Comparison of ENCODE assay signal across 10 mouse cellular contexts in genomic region chr15:79669195-79669594, GRCm38 (mm10). TPM values are rescaled to one million over a fixed set of nuclear protein-coding genes. Genes with fewer than 3 reads are reported as not detected.
DNase-seq lines count a peak whose midpoint lies in the region; ATAC-seq and TF ChIP-seq lines count a peak whose summit lies in the region.
"Had no signal": no experiment of that assay in that cellular context is flagged by ENCODE, and none has a peak within 500 bp of the region (broad histone marks: within the 10 kb centered on the region; RNA-seq: fewer than 3 reads in every experiment).

No protein-coding gene starts in this region.

- H3K4me2 ChIP-seq in forebrain, postnatal 0 days (ENCODE audit: low read depth), result no peak overlapping the region
- no peak overlapping the region for H3K4me2 ChIP-seq in forebrain, embryonic 11.5 days (ENCODE audit: low read depth, low read length, severe bottlenecking)

- WGBS in forebrain, postnatal 0 days, result 71% methylated on average over 10 of the region's 10 CpGs
- 82% methylated on average over 10 of the region's 10 CpGs for WGBS in forebrain, embryonic 11.5 days
- WGBS in limb, embryonic 10.5 days, result 77% methylated on average over 10 of the region's 10 CpGs

- H3K4me3 ChIP-seq in forebrain, postnatal 0 days (ENCODE audit: low read depth, low read length), result no peak overlapping the region
- H3K4me3 ChIP-seq in forebrain, embryonic 11.5 days (ENCODE audit: low read depth, low read length), result no peak overlapping the region
- H3K4me3 ChIP-seq in E14TG2a.4 (replicated peaks; ENCODE audit: low read length), result no peak overlapping the region
- H3K4me3 ChIP-seq in limb, embryonic 10.5 days, result no peak overlapping the region
- H3K4me3 ChIP-seq: myocyte had no signal

- no peak for ATAC-seq in forebrain, postnatal 0 days
- no peak for ATAC-seq in forebrain, embryonic 11.5 days (replicated peaks; ENCODE audit: low FRiP score)

- H3K9ac ChIP-seq in forebrain, postnatal 0 days, result no peak overlapping the region
- H3K9ac ChIP-seq in forebrain, embryonic 11.5 days (ENCODE audit: low read length), result no peak overlapping the region

- H3K27ac ChIP-seq in forebrain, postnatal 0 days (ENCODE audit: low read depth, low read length), result no peak overlapping the region
- H3K27ac ChIP-seq in forebrain, embryonic 11.5 days (ENCODE audit: low read depth, low read length), result no peak overlapping the region
- no peak overlapping the region for H3K27ac ChIP-seq in limb, embryonic 10.5 days

- H3K9me3 ChIP-seq in forebrain, postnatal 0 days (ENCODE audit: low read length), result no peaks in the 10 kb centered on the region
- H3K9me3 ChIP-seq in forebrain, embryonic 11.5 days (ENCODE audit: control insufficient read depth, low read length), result no peaks in the 10 kb centered on the region
- H3K9me3 ChIP-seq in E14TG2a.4 (ENCODE audit: low read length), result no peaks in the 10 kb centered on the region
- H3K9me3 ChIP-seq in limb, embryonic 10.5 days (replicated peaks), result no peaks in the 10 kb centered on the region

- H3K36me3 ChIP-seq in forebrain, postnatal 0 days (ENCODE audit: insufficient read depth), result peaks cover 38% of the 10 kb centered on the region
- H3K36me3 ChIP-seq in forebrain, embryonic 11.5 days (ENCODE audit: control insufficient read depth, insufficient read depth, low read length), result no peaks in the 10 kb centered on the region; the same call in 1 of the 2 replicates
- peaks cover 63% of the 10 kb centered on the region for H3K36me3 ChIP-seq in E14TG2a.4 (ENCODE audit: insufficient read depth, low read length)
- peaks cover 52% of the 10 kb centered on the region for H3K36me3 ChIP-seq in limb, embryonic 10.5 days

- DNase-seq in forebrain, postnatal 0 days, result no peak
- DNase-seq in forebrain, embryonic 11.5 days (ENCODE audit: low spot score), result no peak
- DNase-seq in kidney, postnatal 10 days, result peak; percentile 48
- no peak for DNase-seq in kidney, adult 11 months
- DNase-seq in lung, adult 18-20 months, result peak; percentile 22 to 63
- no peak for DNase-seq in testis, postnatal 14 days (ENCODE audit: low spot score)
- no peak for DNase-seq in limb, embryonic 10.5 days (ENCODE audit: low spot score)
- DNase-seq: thymus, adult 2 months had no signal

- H3K27me3 ChIP-seq in forebrain, postnatal 0 days (ENCODE audit: insufficient read depth, low read length), result no peaks in the 10 kb centered on the region
- no peaks in the 10 kb centered on the region for H3K27me3 ChIP-seq in forebrain, embryonic 11.5 days (ENCODE audit: control insufficient read depth, insufficient read depth, low read length)
- no peaks in the 10 kb centered on the region for H3K27me3 ChIP-seq in E14TG2a.4 (ENCODE audit: insufficient read depth, low read length)
- H3K27me3 ChIP-seq in limb, embryonic 10.5 days (ENCODE audit: low read depth, poor library complexity, severe bottlenecking), result no peaks in the 10 kb centered on the region

- no peaks in the 10 kb centered on the region; the same call in 1 of the 2 replicates for H3K4me1 ChIP-seq in forebrain, postnatal 0 days (ENCODE audit: insufficient read depth)
- peaks cover 2% of the 10 kb centered on the region; the same call in 1 of the 2 replicates for H3K4me1 ChIP-seq in forebrain, embryonic 11.5 days (replicated peaks; ENCODE audit: control insufficient read depth, insufficient read depth, low read length)
- H3K4me1 ChIP-seq in E14TG2a.4 (replicated peaks; ENCODE audit: low read depth, low read length), result peaks cover 43% of the 10 kb centered on the region
- peaks cover 6% of the 10 kb centered on the region for H3K4me1 ChIP-seq in limb, embryonic 10.5 days

- TF ChIP-seq CTCF in forebrain, postnatal 0 days (IDR thresholded peaks at IDR 0.05; ENCODE audit: low read depth), result peak; percentile 25
- peak; percentile 10; the same call in 1 of the 2 replicates for TF ChIP-seq CTCF in E14TG2a.4 (conservative IDR thresholded peaks at IDR 0.05; ENCODE audit: low read length)

RNA-seq across cellular contexts. Expression of gene Tomm22, which starts 1.5 kb away (rescaled TPM):
- total RNA-seq in forebrain, postnatal 0 days (2014; rRNA removed), result 132 and 167 TPM in 2 replicates
- 248 and 266 TPM in 2 replicates for polyA plus RNA-seq in forebrain, postnatal 0 days (2015; fragmentation: Nextera tagmentation; extraction: Ambion mirVana)
- 271 and 288 TPM in 2 replicates for polyA plus RNA-seq in forebrain, embryonic 11.5 days (2014; fragmentation: Nextera tagmentation; extraction: Ambion mirVana)
- polyA plus RNA-seq in limb, embryonic 10.5 days (2016; fragmentation: Nextera tagmentation; extraction: Ambion mirVana), result 253 and 284 TPM in 2 replicates

RNA-seq across cellular contexts. Expression of gene Cby1, which starts 10.2 kb away (rescaled TPM):
- 70.3 and 107 TPM in 2 replicates for total RNA-seq in forebrain, postnatal 0 days (2014; rRNA removed)
- 117 and 119 TPM in 2 replicates for polyA plus RNA-seq in forebrain, postnatal 0 days (2015; fragmentation: Nextera tagmentation; extraction: Ambion mirVana)
- polyA plus RNA-seq in forebrain, embryonic 11.5 days (2014; fragmentation: Nextera tagmentation; extraction: Ambion mirVana), result 78.8 and 81.6 TPM in 2 replicates
- 58.4 and 65.6 TPM in 2 replicates for polyA plus RNA-seq in limb, embryonic 10.5 days (2016; fragmentation: Nextera tagmentation; extraction: Ambion mirVana)

RNA-seq across cellular contexts. Expression of gene Fam227a, which starts 10.4 kb away (rescaled TPM):
- total RNA-seq in forebrain, postnatal 0 days (2014; rRNA removed), result 17.1 and 25.7 TPM in 2 replicates
- polyA plus RNA-seq in forebrain, postnatal 0 days (2015; fragmentation: Nextera tagmentation; extraction: Ambion mirVana), result 1.0 and 1.9 TPM in 2 replicates
- 4.5 and 4.7 TPM in 2 replicates for polyA plus RNA-seq in forebrain, embryonic 11.5 days (2014; fragmentation: Nextera tagmentation; extraction: Ambion mirVana)
- polyA plus RNA-seq in limb, embryonic 10.5 days (2016; fragmentation: Nextera tagmentation; extraction: Ambion mirVana), result 1.0 and 2.1 TPM in 2 replicates

RNA-seq across cellular contexts. Expression of gene Josd1, which starts 18.5 kb away (rescaled TPM):
- 49.2 and 54.1 TPM in 2 replicates for total RNA-seq in forebrain, postnatal 0 days (2014; rRNA removed)
- polyA plus RNA-seq in forebrain, postnatal 0 days (2015; fragmentation: Nextera tagmentation; extraction: Ambion mirVana), result 18.6 and 20.2 TPM in 2 replicates
- 13.4 and 13.8 TPM in 2 replicates for polyA plus RNA-seq in forebrain, embryonic 11.5 days (2014; fragmentation: Nextera tagmentation; extraction: Ambion mirVana)
- polyA plus RNA-seq in limb, embryonic 10.5 days (2016; fragmentation: Nextera tagmentation; extraction: Ambion mirVana), result 23.8 and 24.6 TPM in 2 replicates

RNA-seq across cellular contexts. Expression of gene Gtpbp1, which starts 21.4 kb away (rescaled TPM):
- 74.2 and 78.1 TPM in 2 replicates for total RNA-seq in forebrain, postnatal 0 days (2014; rRNA removed)
- 43.4 and 47.6 TPM in 2 replicates for polyA plus RNA-seq in forebrain, postnatal 0 days (2015; fragmentation: Nextera tagmentation; extraction: Ambion mirVana)
- polyA plus RNA-seq in forebrain, embryonic 11.5 days (2014; fragmentation: Nextera tagmentation; extraction: Ambion mirVana), result 53.4 and 54.3 TPM in 2 replicates
- polyA plus RNA-seq in limb, embryonic 10.5 days (2016; fragmentation: Nextera tagmentation; extraction: Ambion mirVana), result 48.6 and 53.9 TPM in 2 replicates

Comparison
In these comparisons a context has a peak if more than half of its experiments do, and no peak if none do; other contexts are left out.
1. DNase-seq: peak in kidney, postnatal 10 days (single experiment) and lung, adult 18-20 months (2 of 2); none in forebrain, postnatal 0 days (single experiment), forebrain, embryonic 11.5 days (single experiment), kidney, adult 11 months (single experiment), testis, postnatal 14 days (single experiment) and limb, embryonic 10.5 days (single experiment).